Mouse (Mus musculus) myocyte (in vitro differentiated cells): ENCODE data around the gene Ppp1r21. TPM values are rescaled to one million over a fixed set of nuclear protein-coding genes. Genes with fewer than 3 reads are reported as not detected.

ENCODE experiments used
- H3K27me3 ChIP-seq: one replicate; pipeline ENCODE4 v1.6.1; 2011; ENCODE audit not compliant: control insufficient read depth, insufficient read depth, insufficient read length
- H3K36me3 ChIP-seq: one replicate; pipeline ENCODE4 v1.6.1; 2011; ENCODE audit not compliant: control insufficient read depth, insufficient read depth
- H3K4me2 ChIP-seq: one replicate; pipeline ENCODE4 v1.6.1; 2011; ENCODE audit warnings: low read depth, control low read depth
- H3K4me3 ChIP-seq: one replicate; pipeline ENCODE4 v1.5.1; 2011; ENCODE audit warnings: mild to moderate bottlenecking, control low read depth, moderate library complexity
- H3K79me2 ChIP-seq: one replicate; pipeline ENCODE4 v1.6.1; 2011; ENCODE audit not compliant: control insufficient read depth, insufficient read depth
- H3ac ChIP-seq: one replicate; pipeline ENCODE4 v1.6.1; 2011; ENCODE audit not compliant: control insufficient read depth, insufficient read length
- CEBPB ChIP-seq: IDR thresholded peaks from 2 replicates; pipeline ENCODE4 v1.6.1; 2011; ENCODE audit warnings: mild to moderate bottlenecking, moderate library complexity; ENCODE audit not compliant: poor library complexity, insufficient read depth, severe bottlenecking
- E2F4 ChIP-seq: IDR thresholded peaks from one replicate; pipeline ENCODE4 v1.6.1; 2011; ENCODE audit warnings: mild to moderate bottlenecking, control low read depth, moderate library complexity; ENCODE audit not compliant: insufficient read depth
- MAX ChIP-seq: IDR thresholded peaks from one replicate; pipeline ENCODE4 v1.6.1; 2011; ENCODE audit warnings: low read depth, mild to moderate bottlenecking, control low read depth
- MYOD1 ChIP-seq, 3 experiments: IDR thresholded peaks; one replicate each; pipeline ENCODE4 v1.6.1; 2011; ENCODE audit warnings: control low read depth in 2 of 3, low read depth in 2 of 3, mild to moderate bottlenecking in 2 of 3, moderate library complexity in 1 of 3; ENCODE audit not compliant: insufficient read length in 2 of 3, control insufficient read depth in 1 of 3
- MYOG ChIP-seq, 3 experiments: IDR thresholded peaks; one replicate each; pipeline ENCODE4 v1.6.1; 2011; ENCODE audit warnings: control low read depth in 2 of 3, low read depth in 2 of 3, mild to moderate bottlenecking in 2 of 3; ENCODE audit not compliant: insufficient read length in 2 of 3, control insufficient read depth in 1 of 3, insufficient read depth in 1 of 3
- POLR2A ChIP-seq: IDR thresholded peaks from one replicate; pipeline ENCODE4 v1.6.1; 2011; ENCODE audit warnings: low read depth, mild to moderate bottlenecking, control low read depth, moderate library complexity; ENCODE audit not compliant: insufficient read length
- POLR2AphosphoS2 ChIP-seq: IDR thresholded peaks from one replicate; pipeline ENCODE4 v1.6.1; 2011; ENCODE audit warnings: low read depth, control low read depth; ENCODE audit not compliant: insufficient read length
- REST ChIP-seq: IDR thresholded peaks from one replicate; pipeline ENCODE4 v1.6.1; 2011; ENCODE audit warnings: mild to moderate bottlenecking, control low read depth, moderate library complexity; ENCODE audit not compliant: insufficient read depth, insufficient read length
- SRF ChIP-seq: IDR thresholded peaks from one replicate; pipeline ENCODE4 v1.6.1; 2011; ENCODE audit warnings: low read depth; ENCODE audit not compliant: control insufficient read depth, insufficient read length
- TCF12 ChIP-seq: IDR thresholded peaks from one replicate; pipeline ENCODE4 v1.6.1; 2011; ENCODE audit warnings: mild to moderate bottlenecking, control low read depth; ENCODE audit not compliant: poor library complexity, insufficient read depth, severe bottlenecking
- TCF3 ChIP-seq: IDR thresholded peaks from one replicate; pipeline ENCODE4 v1.6.1; 2011; ENCODE audit warnings: low read depth, control low read depth; ENCODE audit not compliant: insufficient read length
- USF1 ChIP-seq: IDR thresholded peaks from one replicate; pipeline ENCODE4 v1.6.1; 2011; ENCODE audit warnings: low read depth, mild to moderate bottlenecking, control low read depth, moderate library complexity
- polyA plus RNA-seq: library from polyadenylated mRNA; unstranded; fragments of >200 nt; fragmentation: generic; extraction: Trizol; gene quantifications from one replicate; pipeline ENCODE4 v1.2.1, GENCODE M21; 2012; ENCODE audit warnings: missing spikeins

Ppp1r21 gene
- polyA plus RNA-seq, 1 experiment = 11.5 TPM

DNA sequence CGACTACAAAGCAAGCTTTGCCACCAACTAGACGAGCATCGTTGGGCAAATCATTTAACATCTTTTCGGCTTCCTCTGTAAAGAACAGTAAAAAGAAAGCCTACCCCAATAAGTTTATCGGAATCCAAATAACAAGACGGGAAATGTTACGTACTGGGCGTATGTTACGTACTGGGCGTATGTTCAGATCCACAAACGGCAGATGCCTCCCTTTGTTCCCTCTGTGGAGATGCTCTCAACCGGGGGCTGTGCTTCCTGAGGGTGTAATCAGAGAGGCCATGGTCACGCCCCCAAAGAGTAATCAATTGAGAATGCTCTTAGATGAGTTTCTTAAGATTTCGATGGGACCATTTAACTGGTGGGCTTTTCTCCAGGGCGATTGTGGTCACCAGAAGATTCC, 79.4 kb downstream of the Ppp1r21 start:
- H3K79me2 ChIP-seq = peaks cover 45% of the 10 kb centered on the region
- no peak overlapping the region for H3K4me3 ChIP-seq
- no peak overlapping the region for H3K4me2 ChIP-seq
- H3ac ChIP-seq = no peak overlapping the region
- H3K36me3 ChIP-seq = no peaks in the 10 kb centered on the region
- H3K27me3 ChIP-seq = no peaks in the 10 kb centered on the region
- TF ChIP-seq SRF (no peak), MYOG (IDR thresholded peaks at IDR 0.05; ENCODE audit: control insufficient read depth in 1 of 3, insufficient read depth in 1 of 3, insufficient read length in 2 of 3, low read depth in 2 of 3) (no peak), TCF12 (no peak), E2F4 (no peak), MAX (no peak), CEBPB (no peak), POLR2A (no peak), MYOD1 (IDR thresholded peaks at IDR 0.05; ENCODE audit: control insufficient read depth in 1 of 3, insufficient read length in 2 of 3, low read depth in 2 of 3) (no peak), REST (no peak), USF1 (no peak), TCF3 (no peak), POLR2AphosphoS2 (no peak)

DNA sequence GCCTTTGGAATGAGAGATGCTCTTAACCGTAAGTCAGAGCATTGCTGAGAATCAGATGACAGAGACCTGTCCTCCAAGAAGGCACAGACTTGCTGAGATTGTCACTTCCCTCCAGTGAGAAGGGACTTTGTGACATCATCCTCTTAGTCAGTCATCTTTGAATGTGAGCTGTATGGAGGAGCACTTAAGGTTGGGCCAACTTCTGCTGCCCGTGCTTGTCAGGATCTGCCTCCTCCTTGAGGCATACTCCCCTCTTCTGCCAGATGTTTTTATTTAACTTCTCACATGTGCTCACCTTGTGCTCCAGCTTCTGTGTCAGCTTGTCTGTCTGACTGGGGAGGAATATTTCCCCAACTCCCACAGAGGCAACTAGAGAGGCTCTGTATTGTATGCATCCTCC, 81.1 kb downstream of the Ppp1r21 start:
- Histone ChIP-seq H3K4me2 (no peak overlapping the region), H3K79me2 (peaks cover 37% of the 10 kb centered on the region), H3K4me3 (no peak overlapping the region), H3K36me3 (no peaks in the 10 kb centered on the region), H3K27me3 (no peaks in the 10 kb centered on the region), H3ac (no peak overlapping the region)
- TF ChIP-seq SRF (no peak), CEBPB (no peak), USF1 (no peak), MYOD1 (IDR thresholded peaks at IDR 0.05; ENCODE audit: control insufficient read depth in 1 of 3, insufficient read length in 2 of 3, low read depth in 2 of 3) (no peak), E2F4 (no peak), TCF12 (no peak), POLR2A (no peak), TCF3 (no peak), MAX (no peak), REST (no peak), MYOG (IDR thresholded peaks at IDR 0.05; ENCODE audit: control insufficient read depth in 1 of 3, insufficient read depth in 1 of 3, insufficient read length in 2 of 3, low read depth in 2 of 3) (no peak), POLR2AphosphoS2 (no peak)

DNA sequence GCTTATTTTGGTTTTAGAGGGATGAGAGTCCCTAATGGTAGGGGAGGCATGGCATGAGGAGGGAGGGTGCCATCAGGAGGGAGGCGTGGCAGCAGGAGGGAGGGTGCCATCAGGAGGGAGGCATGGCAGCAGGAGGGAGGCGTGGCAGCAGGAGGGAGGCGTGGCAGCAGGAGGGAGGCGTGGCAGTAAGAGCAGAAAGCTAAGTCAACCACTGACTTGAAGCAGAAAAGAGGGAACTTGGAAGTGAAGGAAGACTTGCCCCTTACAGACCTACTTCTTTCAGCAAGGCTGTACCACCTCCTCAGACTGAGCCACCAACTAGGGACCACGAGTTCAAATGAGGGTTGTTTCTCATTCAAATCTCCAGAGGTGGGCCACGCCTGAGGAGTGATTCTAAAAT, 83.3 kb downstream of the Ppp1r21 start:
- no peak overlapping the region for H3ac ChIP-seq
- no peak overlapping the region for H3K4me2 ChIP-seq
- H3K4me3 ChIP-seq = no peak overlapping the region
- TF ChIP-seq POLR2AphosphoS2 (no peak), POLR2A (no peak), TCF12 (no peak), MAX (no peak), MYOD1 (IDR thresholded peaks at IDR 0.05; ENCODE audit: control insufficient read depth in 1 of 3, insufficient read length in 2 of 3, low read depth in 2 of 3) (no peak), TCF3 (no peak)
- H3K79me2 ChIP-seq = peaks cover 32% of the 10 kb centered on the region
- H3K36me3 ChIP-seq = no peaks in the 10 kb centered on the region
- H3K27me3 ChIP-seq = no peaks in the 10 kb centered on the region

DNA sequence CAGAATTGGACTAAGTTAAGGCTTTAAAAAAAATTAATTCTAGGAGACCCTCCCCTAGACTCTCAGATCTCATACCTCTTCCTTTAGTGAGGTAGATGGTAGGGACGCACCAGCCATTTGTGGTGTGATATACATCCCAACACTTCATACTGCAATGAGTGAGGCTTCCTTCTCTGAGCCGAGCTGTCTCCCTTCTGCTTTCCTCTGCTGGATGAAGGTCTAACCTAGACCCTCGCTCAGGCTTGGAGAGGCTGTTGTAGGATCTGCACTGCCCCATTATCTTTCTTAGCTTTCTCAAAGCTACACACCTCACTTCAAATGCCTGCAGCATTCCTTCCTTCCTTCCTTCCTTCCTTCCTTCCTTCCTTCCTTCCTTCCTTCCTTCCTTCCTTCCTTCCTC, 83.8 kb downstream of the Ppp1r21 start:
- Histone ChIP-seq H3K79me2 (peaks cover 32% of the 10 kb centered on the region), H3ac (no peak overlapping the region), H3K27me3 (no peaks in the 10 kb centered on the region), H3K36me3 (no peaks in the 10 kb centered on the region), H3K4me3 (no peak overlapping the region), H3K4me2 (no peak overlapping the region)
- TF ChIP-seq MAX (no peak), TCF3 (no peak), MYOG (IDR thresholded peaks at IDR 0.05; ENCODE audit: control insufficient read depth in 1 of 3, insufficient read depth in 1 of 3, insufficient read length in 2 of 3, low read depth in 2 of 3) (no peak), SRF (no peak), REST (no peak), TCF12 (no peak), MYOD1 (IDR thresholded peaks at IDR 0.05; ENCODE audit: control insufficient read depth in 1 of 3, insufficient read length in 2 of 3, low read depth in 2 of 3) (no peak), USF1 (no peak), POLR2AphosphoS2 (no peak), POLR2A (no peak), E2F4 (no peak), CEBPB (no peak)

DNA sequence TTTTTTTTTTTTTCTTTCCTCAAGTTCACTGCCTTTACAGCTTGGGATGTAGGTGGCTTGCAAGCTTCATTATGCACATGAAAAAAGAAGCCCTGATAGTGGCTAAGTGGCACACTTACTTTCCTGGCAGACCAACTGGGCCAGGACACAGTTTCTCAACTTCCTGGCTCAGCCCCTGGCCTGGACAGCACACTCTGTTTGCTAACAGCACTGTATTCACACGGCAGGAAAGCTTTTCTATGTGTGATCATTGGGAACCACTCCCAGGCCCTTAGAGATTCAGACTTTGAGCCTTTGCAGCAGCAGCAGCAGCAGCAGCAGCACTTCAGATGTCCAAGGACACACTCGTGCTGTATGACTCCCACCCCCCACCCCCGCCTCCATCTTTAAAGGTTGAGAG, 84.3 kb downstream of the Ppp1r21 start:
- Histone ChIP-seq H3ac (no peak overlapping the region), H3K4me2 (no peak overlapping the region), H3K36me3 (no peaks in the 10 kb centered on the region), H3K79me2 (peaks cover 32% of the 10 kb centered on the region), H3K27me3 (no peaks in the 10 kb centered on the region), H3K4me3 (no peak overlapping the region)
- no peak for TF ChIP-seq TCF3
- TF ChIP-seq USF1 = no peak
- no peak for TF ChIP-seq SRF
- TF ChIP-seq TCF12 = no peak
- TF ChIP-seq POLR2AphosphoS2 = no peak
- no peak for TF ChIP-seq CEBPB
- TF ChIP-seq REST = no peak
- TF ChIP-seq E2F4 = no peak
- no peak for TF ChIP-seq POLR2A
- TF ChIP-seq MYOD1 (IDR thresholded peaks at IDR 0.05; ENCODE audit: control insufficient read depth in 1 of 3, insufficient read length in 2 of 3, low read depth in 2 of 3) = no peak
- no peak for TF ChIP-seq MYOG (IDR thresholded peaks at IDR 0.05; ENCODE audit: control insufficient read depth in 1 of 3, insufficient read depth in 1 of 3, insufficient read length in 2 of 3, low read depth in 2 of 3)
- TF ChIP-seq MAX = no peak
